In the genomic region with DNA sequence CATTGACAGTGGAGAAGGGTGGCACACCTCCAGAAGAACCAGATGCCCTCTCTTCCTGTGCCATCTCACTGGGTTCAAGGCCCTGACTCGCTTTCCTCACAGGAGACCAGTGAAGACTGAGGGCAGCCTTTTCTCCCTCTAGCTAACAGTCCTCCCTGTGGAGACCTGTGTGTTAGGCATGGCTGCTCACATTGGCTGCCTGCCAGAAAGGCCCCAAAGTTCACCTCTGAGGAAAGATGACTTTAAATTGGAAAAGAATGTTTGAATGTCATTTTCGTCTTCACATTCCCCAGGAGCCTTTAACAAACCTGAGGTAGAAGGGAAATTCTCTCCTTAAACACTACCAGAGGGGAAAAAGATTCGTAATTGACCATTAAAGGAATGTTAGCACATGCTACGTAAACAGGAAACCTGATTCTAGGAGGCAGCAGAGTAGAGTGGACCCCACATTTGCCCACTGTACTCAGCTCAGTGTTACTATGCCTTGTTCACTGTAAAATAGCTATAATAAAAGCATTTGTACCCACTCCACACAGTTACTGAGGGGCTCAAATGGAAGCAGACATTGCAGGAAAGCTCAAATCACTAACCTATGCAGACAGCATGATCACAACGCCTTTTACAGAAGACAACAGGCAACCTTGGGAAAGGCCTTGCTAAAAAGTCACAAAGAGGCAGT, we compare ENCODE assay signal across 12 mouse cellular contexts.
DNase-seq lines count a peak whose midpoint lies in the region; ATAC-seq and TF ChIP-seq lines count a peak whose summit lies in the region.
"Had no signal": no experiment of that assay in that cellular context is flagged by ENCODE, and none has a peak within 500 bp of the region (broad histone marks: within the 10 kb centered on the region; RNA-seq: fewer than 3 reads in every experiment).

No protein-coding gene starts in this region.

- peak; percentile 63 for ATAC-seq in lung, embryonic 14.5 days (ENCODE audit: insufficient read depth)
- ATAC-seq in embryonic facial prominence, embryonic 14.5 days (ENCODE audit: low read depth): no peak
- ATAC-seq in kidney, embryonic 14.5 days (ENCODE audit: low FRiP score, low TSS enrichment): peak; percentile 84; the same call in 1 of the 2 replicates
- peak; percentile 50; the same call in 1 of the 2 replicates for ATAC-seq in limb, embryonic 14.5 days (ENCODE audit: low FRiP score, low read depth)

- H3K9ac ChIP-seq in lung, embryonic 14.5 days: no peak overlapping the region
- H3K9ac ChIP-seq in embryonic facial prominence, embryonic 14.5 days (ENCODE audit: low read depth, low read length): no peak overlapping the region
- H3K9ac ChIP-seq in kidney, embryonic 14.5 days (ENCODE audit: low read depth, low read length): no peak overlapping the region
- H3K9ac ChIP-seq in limb, embryonic 14.5 days (ENCODE audit: low read depth, low read length, severe bottlenecking): no peak overlapping the region
- H3K9ac ChIP-seq: limb, embryonic 15.5 days had no signal

- 48% methylated on average over 5 of the region's 5 CpGs for WGBS in lung, embryonic 14.5 days
- WGBS in embryonic facial prominence, embryonic 14.5 days: 32% methylated on average over 5 of the region's 5 CpGs
- WGBS in kidney, embryonic 14.5 days: 49% methylated on average over 5 of the region's 5 CpGs
- WGBS in limb, embryonic 14.5 days: 23% methylated on average over 5 of the region's 5 CpGs

- H3K4me3 ChIP-seq in lung, embryonic 14.5 days (ENCODE audit: low read depth, low read length): no peak overlapping the region
- no peak overlapping the region for H3K4me3 ChIP-seq in embryonic facial prominence, embryonic 14.5 days (ENCODE audit: low read depth, low read length)
- no peak overlapping the region for H3K4me3 ChIP-seq in kidney, embryonic 14.5 days (ENCODE audit: low read length)
- H3K4me3 ChIP-seq in limb, embryonic 14.5 days (replicated peaks; ENCODE audit: low read length): no peak overlapping the region
- H3K4me3 ChIP-seq: limb, embryonic 15.5 days had no signal

- TF ChIP-seq CTCF in lung, embryonic 14.5 days (IDR thresholded peaks at IDR 0.05; ENCODE audit: low read depth): no peak

- H3K4me2 ChIP-seq in lung, embryonic 14.5 days: no peak overlapping the region
- H3K4me2 ChIP-seq in embryonic facial prominence, embryonic 14.5 days (ENCODE audit: low read depth, low read length): no peak overlapping the region
- no peak overlapping the region for H3K4me2 ChIP-seq in kidney, embryonic 14.5 days (replicated peaks; ENCODE audit: low read depth, low read length)
- H3K4me2 ChIP-seq in limb, embryonic 14.5 days (replicated peaks; ENCODE audit: low read depth, low read length, severe bottlenecking): no peak overlapping the region
- H3K4me2 ChIP-seq: limb, embryonic 15.5 days had no signal

- no peaks in the 10 kb centered on the region for H3K27me3 ChIP-seq in lung, embryonic 14.5 days (ENCODE audit: insufficient read depth, low read length)
- H3K27me3 ChIP-seq in embryonic facial prominence, embryonic 14.5 days (replicated peaks; ENCODE audit: control insufficient read depth, insufficient read depth, low read length): no peaks in the 10 kb centered on the region
- H3K27me3 ChIP-seq in kidney, embryonic 14.5 days (ENCODE audit: control insufficient read depth, insufficient read depth, low read length): no peaks in the 10 kb centered on the region
- no peaks in the 10 kb centered on the region for H3K27me3 ChIP-seq in limb, embryonic 14.5 days (ENCODE audit: control insufficient read depth, insufficient read depth, low read length)
- H3K27me3 ChIP-seq: limb, embryonic 15.5 days had no signal

- peak; percentile 47 for DNase-seq in lung, embryonic 14.5 days
- DNase-seq in lung, adult 18-20 months: no peak
- peak; percentile 16 for DNase-seq in embryonic facial prominence, embryonic 14.5 days (ENCODE audit: low spot score)
- DNase-seq in limb, embryonic 14.5 days (ENCODE audit: low spot score): peak; percentile 17
- no peak for DNase-seq in layer of hippocampus, postnatal 25 days (ENCODE audit: extremely low spot score in 1 of 2, low spot score in 1 of 2)
- DNase-seq in lung, postnatal 10 days: no peak
- DNase-seq: gastrocnemius, postnatal 36 days; lung, postnatal 36 days; right cerebral cortex, adult 18-20 months; thymus, postnatal 4 days had no signal

- TF ChIP-seq POLR2A in limb, embryonic 14.5 days (IDR thresholded peaks at IDR 0.05; ENCODE audit: borderline replicate concordance, extremely low read depth, insufficient read depth, insufficient read length): no peak

- H3K36me3 ChIP-seq in lung, embryonic 14.5 days (ENCODE audit: insufficient read depth): no peaks in the 10 kb centered on the region
- H3K36me3 ChIP-seq in embryonic facial prominence, embryonic 14.5 days (ENCODE audit: control insufficient read depth, insufficient read depth, low read length): no peaks in the 10 kb centered on the region
- no peaks in the 10 kb centered on the region for H3K36me3 ChIP-seq in kidney, embryonic 14.5 days (ENCODE audit: control insufficient read depth, insufficient read depth, low read length)
- no peaks in the 10 kb centered on the region for H3K36me3 ChIP-seq in limb, embryonic 14.5 days (ENCODE audit: control insufficient read depth, insufficient read depth, low read length)
- H3K36me3 ChIP-seq: limb, embryonic 15.5 days had no signal

- H3K27ac ChIP-seq in lung, embryonic 14.5 days (ENCODE audit: low read depth): no peak overlapping the region
- no peak overlapping the region for H3K27ac ChIP-seq in embryonic facial prominence, embryonic 14.5 days (replicated peaks; ENCODE audit: low read depth, low read length)
- no peak overlapping the region for H3K27ac ChIP-seq in kidney, embryonic 14.5 days (ENCODE audit: low read depth, low read length)
- H3K27ac ChIP-seq in limb, embryonic 14.5 days (replicated peaks; ENCODE audit: low read depth, low read length): no peak overlapping the region
- H3K27ac ChIP-seq: limb, embryonic 15.5 days had no signal

- H3K9me3 ChIP-seq in lung, embryonic 14.5 days (ENCODE audit: low read depth, low read length): no peaks in the 10 kb centered on the region
- H3K9me3 ChIP-seq in embryonic facial prominence, embryonic 14.5 days (ENCODE audit: control insufficient read depth, low read length): no peaks in the 10 kb centered on the region
- no peaks in the 10 kb centered on the region for H3K9me3 ChIP-seq in kidney, embryonic 14.5 days (ENCODE audit: control insufficient read depth, low read length)
- no peaks in the 10 kb centered on the region for H3K9me3 ChIP-seq in limb, embryonic 14.5 days (ENCODE audit: control insufficient read depth, low read length)
- H3K9me3 ChIP-seq: limb, embryonic 15.5 days had no signal

- H3K4me1 ChIP-seq in lung, embryonic 14.5 days (ENCODE audit: insufficient read depth): no peaks in the 10 kb centered on the region
- H3K4me1 ChIP-seq in embryonic facial prominence, embryonic 14.5 days (ENCODE audit: control insufficient read depth, insufficient read depth, low read length): peaks cover 4% of the 10 kb centered on the region
- H3K4me1 ChIP-seq in kidney, embryonic 14.5 days (ENCODE audit: control insufficient read depth, insufficient read depth, low read length): 0 out of 2 replicates have a peak, but pooled peaks cover 6% of the 10 kb centered on the region
- H3K4me1 ChIP-seq in limb, embryonic 14.5 days (ENCODE audit: control insufficient read depth, insufficient read depth, low read length): peaks cover 11% of the 10 kb centered on the region

Comparison
In these comparisons a context has a peak if more than half of its experiments do, and no peak if none do; other contexts are left out.
1. DNase-seq: peak in lung, embryonic 14.5 days (single experiment), embryonic facial prominence, embryonic 14.5 days (single experiment) and limb, embryonic 14.5 days (single experiment); none in lung, adult 18-20 months (0 of 2), layer of hippocampus, postnatal 25 days (0 of 2) and lung, postnatal 10 days (single experiment).